Mouse (Mus musculus): ENCODE results near the gene Ip6k1.

GRCm38 (mm10) chr9:108056361-108057261 lies 54.3 kb downstream of the Ip6k1 start:
- TF ChIP-seq POLR2A (IDR thresholded peaks at IDR 0.05; ENCODE audit: insufficient read length, low read depth), result no peak
- TF ChIP-seq TCF12 (IDR thresholded peaks at IDR 0.05; ENCODE audit: insufficient read depth, poor library complexity, severe bottlenecking), result no peak
- no peak for TF ChIP-seq E2F4 (IDR thresholded peaks at IDR 0.05; ENCODE audit: insufficient read depth)
- TF ChIP-seq POLR2AphosphoS2 (IDR thresholded peaks at IDR 0.05; ENCODE audit: insufficient read length, low read depth), result no peak
- no peak for TF ChIP-seq SRF (IDR thresholded peaks at IDR 0.05; ENCODE audit: control insufficient read depth, insufficient read length, low read depth)
- no peak for TF ChIP-seq MYOG (IDR thresholded peaks at IDR 0.05; ENCODE audit: control insufficient read depth in 1 of 3, insufficient read depth in 1 of 3, insufficient read length in 2 of 3, low read depth in 2 of 3)
- TF ChIP-seq MAX (IDR thresholded peaks at IDR 0.05; ENCODE audit: low read depth), result no peak

All from myocyte (in vitro differentiated cells).